Mouse (Mus musculus) cerebellum, adult 11 months (tissue): ENCODE measurements around the gene Dcdc2b.

Experiments used
- DNase-seq: peaks from one replicate; pipeline ENCODE4 v3.0.0; 2022

Gene Dcdc2b

GRCm38 (mm10) chr4:129614093-129614492 lies at the start of gene Dcdc2b:
Dcdc2b (minus strand) TSS chr4:129614257.
- DNase-seq: no peak

- DNase-seq: no peak
Measured at GRCm38 (mm10) chr4:129662255-129662813, 48.3 kb upstream of the Dcdc2b start.

DNA sequence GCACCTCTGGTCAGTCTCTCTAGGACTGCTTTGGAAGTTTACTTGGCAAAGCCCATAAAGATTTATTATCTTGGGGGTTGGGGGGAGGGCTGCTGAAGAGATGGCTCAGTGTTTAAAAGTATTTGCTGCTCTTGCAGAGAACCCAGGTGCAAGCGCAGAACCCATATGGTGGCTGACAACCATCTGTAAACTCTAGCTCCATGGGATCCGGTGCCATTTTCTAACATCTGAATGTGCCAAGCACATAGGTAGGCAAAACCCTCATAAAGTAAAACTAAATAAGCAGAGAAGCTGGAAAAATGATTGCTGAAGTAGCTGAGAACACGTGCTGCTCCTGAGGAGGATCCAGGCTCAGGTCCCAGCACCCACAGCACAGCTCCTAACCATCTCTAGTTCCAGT lies 47.5 kb upstream of the Dcdc2b start:
- no peak for DNase-seq

DNA sequence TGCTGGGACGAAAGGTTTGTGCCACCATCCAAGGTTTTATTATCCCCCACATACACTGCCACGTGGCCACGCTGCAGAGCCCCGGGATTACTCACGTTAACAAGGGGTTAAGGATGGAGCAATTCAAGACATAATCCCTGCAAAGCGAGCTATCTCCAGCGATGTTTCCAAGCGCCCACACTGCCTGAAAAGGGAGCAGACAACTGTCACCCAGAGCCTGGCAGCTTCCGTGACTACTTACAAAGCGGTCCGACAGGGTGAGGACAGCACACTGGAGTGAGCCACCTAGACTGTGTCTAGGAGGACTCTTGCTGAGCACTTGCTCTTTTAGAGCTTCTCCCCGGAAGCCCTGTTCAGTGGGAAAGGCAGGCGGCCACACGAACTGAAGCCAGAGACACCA lies 40.7 kb upstream of the Dcdc2b start:
- no peak for DNase-seq

- no peak for DNase-seq
Measured at GRCm38 (mm10) chr4:129650359-129650758, 36.3 kb upstream of the Dcdc2b start.

- no peak for DNase-seq
Measured at GRCm38 (mm10) chr4:129648656-129649055, 34.6 kb upstream of the Dcdc2b start.

DNA sequence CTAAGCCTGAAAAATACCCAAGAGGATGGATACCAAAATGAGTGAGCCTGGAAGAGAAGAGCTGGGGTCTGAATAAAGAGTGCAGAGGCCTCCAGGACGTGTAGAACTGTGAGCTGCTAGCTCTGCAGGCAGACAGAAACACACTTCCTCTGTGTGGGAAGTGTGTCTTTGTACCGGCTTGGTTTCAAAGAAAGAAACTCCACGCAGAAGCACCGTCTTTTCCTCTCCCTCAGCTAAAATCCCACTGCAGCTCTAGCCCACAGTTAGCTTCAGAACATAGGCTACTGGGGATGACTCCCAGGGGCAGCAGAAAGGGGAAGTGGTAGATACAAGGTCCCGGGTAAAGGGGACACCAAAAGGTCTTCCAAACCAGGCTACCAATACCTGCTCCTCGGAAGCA lies 31.1 kb upstream of the Dcdc2b start:
- DNase-seq: no peak

DNA sequence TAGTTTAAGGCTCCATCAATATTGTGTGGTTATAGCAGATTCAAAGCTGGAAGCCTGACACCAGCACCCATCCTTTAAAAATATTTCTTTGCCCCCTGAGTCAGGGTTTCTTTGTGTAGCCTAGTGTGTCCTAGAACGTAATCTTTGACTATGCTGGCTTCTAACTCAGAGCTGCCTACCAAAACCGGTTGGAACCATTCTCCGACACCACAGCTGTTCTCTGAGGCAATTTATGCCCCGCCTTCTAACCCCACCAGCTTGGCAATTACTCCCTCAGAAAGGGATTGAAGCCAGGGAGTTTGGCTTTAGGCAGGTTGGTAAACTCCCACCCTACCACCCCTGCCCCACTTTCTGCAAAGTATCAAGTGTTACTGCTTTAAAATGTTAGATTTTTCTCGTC lies 27.7 kb upstream of the Dcdc2b start:
- no peak for DNase-seq

DNA sequence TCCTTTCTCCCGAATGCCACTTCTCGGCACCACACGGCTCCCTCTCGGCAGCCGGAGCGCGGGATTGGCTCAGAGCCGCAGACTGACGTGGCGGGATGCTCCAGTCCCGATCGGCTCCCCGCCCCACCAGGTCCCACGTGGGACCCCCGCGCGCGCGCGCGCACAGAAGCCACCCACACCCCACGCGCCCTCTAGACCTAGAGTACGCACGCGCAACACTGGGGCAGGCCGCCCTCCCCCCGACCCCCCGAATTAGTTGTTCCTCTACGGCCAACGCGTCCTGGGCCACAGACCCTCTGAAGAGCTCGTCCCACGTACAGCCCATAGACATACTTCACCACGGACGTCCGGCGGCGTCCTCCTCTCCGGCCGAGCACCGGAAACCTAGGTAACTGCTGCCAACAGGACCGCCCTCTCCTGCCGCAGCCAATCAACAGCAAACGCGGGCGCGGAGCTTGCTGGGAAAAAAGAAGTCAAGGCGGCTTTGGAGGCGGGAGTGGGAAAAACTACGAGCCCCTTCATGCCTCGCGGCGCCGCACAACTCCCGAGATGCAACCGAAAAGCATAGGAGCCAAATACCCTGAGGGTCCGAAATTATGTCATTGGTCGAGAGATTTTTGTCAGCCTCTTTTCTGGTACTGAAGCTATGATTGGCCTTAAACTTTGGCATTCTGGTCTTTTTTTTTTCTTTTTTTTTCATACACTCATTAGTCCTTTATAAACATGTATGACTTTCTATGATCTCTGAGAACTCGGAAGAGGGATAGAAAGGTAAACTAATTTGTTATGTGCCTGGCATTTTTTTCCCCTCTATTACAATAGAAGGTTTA lies 26.8 kb upstream of the Dcdc2b start, which contains the start of gene Txlna:
Txlna (minus strand) TSS at position 428 of the 830 bp plus-strand sequence.
- DNase-seq: peak; percentile 97

DNA sequence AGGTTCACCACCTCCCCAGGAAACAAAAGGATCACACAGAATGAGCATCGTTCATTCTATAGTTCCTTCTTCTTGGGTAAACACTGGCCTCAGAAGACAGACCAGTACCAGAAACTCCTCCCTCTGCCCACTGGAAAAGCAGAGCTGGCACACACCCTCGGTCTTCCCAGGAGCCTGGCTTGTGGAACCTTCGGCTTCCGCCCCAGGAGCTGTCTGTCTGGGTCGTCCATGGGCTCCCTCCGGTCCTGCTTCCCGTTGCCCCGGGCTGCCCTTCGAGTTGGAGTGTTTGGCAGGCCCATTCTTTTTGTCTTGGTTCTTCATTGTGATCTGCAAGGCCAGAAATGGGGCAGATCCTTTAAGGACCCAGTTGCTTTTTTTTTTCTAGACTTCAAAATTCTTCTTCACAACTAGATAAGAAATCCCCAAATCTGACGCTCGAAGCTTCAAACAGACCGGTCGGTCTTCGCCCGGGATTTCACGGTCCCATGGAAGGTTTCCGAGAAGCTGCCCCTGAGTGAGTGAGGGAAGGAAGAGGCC lies 26.1 kb upstream of the Dcdc2b start:
- peak; percentile 54 for DNase-seq

- peak; percentile 28 for DNase-seq
Measured at GRCm38 (mm10) chr4:129639221-129639620, 25.2 kb upstream of the Dcdc2b start.

DNA sequence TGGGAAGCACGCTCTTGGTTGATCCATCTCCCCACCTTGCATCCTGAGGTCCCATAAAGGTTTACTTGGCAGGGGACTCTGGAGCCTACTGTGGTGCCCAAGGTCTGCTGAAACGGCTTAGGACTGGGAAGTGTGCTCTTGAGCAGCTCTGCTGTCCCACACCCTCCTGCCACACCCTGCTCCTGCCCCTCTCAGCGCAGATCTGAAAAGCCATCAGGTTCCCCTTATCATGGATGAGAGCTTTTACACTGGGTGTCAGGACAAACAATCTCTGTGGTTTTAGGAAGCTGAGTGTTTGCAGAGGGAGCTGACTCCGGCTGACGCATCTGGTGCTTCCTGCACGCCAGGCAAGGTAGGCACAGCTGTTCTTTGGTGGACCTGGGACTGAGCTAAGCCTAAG lies 19.8 kb upstream of the Dcdc2b start:
- no peak for DNase-seq

- DNase-seq: no peak
Measured at GRCm38 (mm10) chr4:129631867-129632266, 17.8 kb upstream of the Dcdc2b start.

- no peak for DNase-seq
Measured at GRCm38 (mm10) chr4:129630944-129631343, 16.9 kb upstream of the Dcdc2b start.

DNA sequence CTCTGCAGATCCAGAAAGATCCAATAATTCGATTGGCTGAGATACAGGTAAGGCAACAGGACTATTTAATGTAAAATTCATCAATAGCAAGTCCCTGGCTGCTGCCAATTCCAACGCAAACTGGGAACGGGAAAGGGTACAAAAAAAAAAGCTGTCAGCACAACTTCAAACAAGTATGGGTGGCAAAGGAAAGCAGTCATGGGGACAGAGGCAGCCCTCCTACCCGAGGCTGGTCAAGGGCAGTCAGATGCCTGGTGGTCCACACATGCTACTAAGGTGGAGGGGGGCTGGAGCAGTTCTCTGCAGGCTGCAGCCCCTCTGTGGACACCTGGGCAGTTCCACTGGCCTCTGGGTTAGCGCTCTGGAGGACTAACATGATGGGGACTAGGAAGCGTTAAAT lies 12.0 kb upstream of the Dcdc2b start:
- no peak for DNase-seq

GRCm38 (mm10) chr4:129625496-129625895 lies 11.4 kb upstream of the Dcdc2b start:
- DNase-seq: no peak

DNA sequence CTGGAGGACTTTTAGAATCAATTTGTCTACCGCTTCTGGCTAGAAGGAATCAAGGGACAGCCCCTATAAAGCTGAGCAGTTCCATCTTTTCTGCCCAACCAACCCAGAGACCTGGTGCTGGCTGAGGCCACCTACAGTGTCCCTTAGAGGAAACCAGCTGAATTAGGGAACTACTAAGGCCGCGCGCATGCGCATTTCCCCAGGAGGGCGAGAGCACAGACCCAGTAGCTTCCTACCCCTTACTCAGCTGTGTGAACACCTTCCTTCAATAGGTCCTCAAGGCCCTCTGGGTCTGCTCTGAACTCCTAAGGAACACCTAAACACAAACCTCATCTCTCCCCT lies 10.9 kb upstream of the Dcdc2b start:
- DNase-seq: peak; percentile 72

DNA sequence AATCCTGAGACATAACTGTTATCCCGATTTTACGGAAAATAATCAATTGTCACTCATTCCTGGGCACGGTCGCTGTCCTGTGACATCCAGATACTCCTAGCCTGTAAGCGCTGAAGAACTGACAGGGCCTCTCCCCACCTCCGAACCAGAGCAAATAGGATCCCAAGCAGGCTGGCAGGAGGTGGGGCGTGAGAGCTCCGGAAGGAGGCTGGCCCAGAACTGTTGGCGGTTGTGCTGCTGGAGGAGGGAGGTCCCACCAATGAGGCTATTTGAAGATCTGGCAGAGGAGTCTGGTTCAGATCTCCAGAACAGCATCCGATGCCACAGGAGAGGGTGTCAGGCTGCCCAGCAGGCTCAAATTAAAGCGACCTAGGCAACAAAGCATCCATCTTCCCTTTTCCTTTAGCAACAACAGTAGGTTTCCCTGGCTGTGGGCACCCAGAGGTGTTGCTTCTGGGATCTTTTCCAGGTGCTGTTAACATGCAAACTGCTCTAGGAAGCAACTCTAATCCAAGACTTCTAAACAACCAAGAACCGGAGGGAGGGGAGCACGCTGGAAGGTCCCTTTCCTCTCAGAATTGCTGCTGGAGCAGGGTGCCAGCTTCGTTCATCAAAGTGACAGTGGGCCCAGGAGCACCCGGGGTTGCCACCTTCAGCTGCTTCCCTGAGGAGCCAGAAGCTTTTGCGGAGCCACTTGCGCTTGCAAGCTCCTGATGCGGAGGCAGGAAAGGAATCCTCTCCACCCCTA lies 10.4 kb upstream of the Dcdc2b start:
- DNase-seq: peak; percentile 88

- peak; percentile 48 for DNase-seq
Measured at GRCm38 (mm10) chr4:129623681-129624091, 9.6 kb upstream of the Dcdc2b start, which contains the start of gene Ccdc28b. Ccdc28b (minus strand) TSS chr4:129623947.

DNA sequence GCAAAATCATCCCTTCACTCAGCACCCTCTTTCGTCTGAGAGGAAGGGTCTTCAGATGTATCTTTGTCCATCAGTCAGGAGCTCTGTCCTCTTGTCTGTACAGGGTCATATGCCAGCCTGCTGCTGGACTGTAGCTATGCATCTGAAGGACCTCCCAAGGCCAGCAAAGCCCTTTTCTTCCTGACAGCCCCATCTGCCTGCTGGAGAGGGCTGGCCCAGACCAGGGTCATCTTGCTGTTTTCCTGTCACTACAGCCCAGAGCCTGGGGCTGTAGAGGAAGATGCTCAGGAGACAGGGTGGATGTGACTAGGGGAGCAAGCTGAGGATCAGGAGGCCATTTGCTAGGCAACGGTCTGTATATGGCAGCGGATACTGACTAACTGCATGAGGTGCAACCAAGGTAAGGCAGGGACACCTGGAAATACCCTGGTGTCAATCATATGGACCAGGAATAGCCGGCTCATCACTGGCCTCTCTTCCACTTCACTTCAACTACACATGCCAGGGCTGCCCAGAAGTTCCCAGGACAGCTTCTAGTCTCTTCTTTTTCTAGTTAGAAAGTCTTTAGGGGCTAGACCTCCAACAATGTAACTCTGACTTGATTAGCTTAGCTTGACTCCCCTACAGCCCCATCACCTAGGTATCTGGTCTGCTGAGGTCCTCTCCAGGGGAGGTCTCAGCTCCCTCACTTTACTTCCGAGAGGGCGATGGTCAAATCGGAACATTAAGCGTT lies 8.9 kb upstream of the Dcdc2b start:
- DNase-seq: no peak

- DNase-seq: no peak
Measured at GRCm38 (mm10) chr4:129622120-129622802, 8.2 kb upstream of the Dcdc2b start.

- DNase-seq: peak; percentile 61
Measured at GRCm38 (mm10) chr4:129621283-129621841, 7.3 kb upstream of the Dcdc2b start.
